Mouse (Mus musculus) neural tube, embryonic 12.5 days (tissue): ENCODE measurements around the gene Ifi27l2b. TPM values are rescaled to one million over a fixed set of nuclear protein-coding genes. Genes with fewer than 3 reads are reported as not detected.
"Not testable (repeated sequence)": the region's sequence is repeated elsewhere in the genome, so short reads cannot be mapped to it uniquely, and the experiment has no call there.

ENCODE experiments used
- ATAC-seq: fragments of 200-750 bp; cut with Nextera tagmentation; 2 replicates; pipeline ENCODE4 v1.8.0; 2017; ENCODE audit warnings: low read depth, mild to moderate bottlenecking, moderate TSS enrichment, moderate library complexity; ENCODE audit not compliant: low FRiP score
- H3K27ac ChIP-seq: fragments of 300-500 bp; sonication (generic); 2 replicates; pipeline ENCODE4 v1.5.1; 2016
- H3K27me3 ChIP-seq: fragments of 300-500 bp; sonication (generic); replicated peaks from 2 replicates; pipeline ENCODE4 v1.6.1; 2016; ENCODE audit warnings: mild to moderate bottlenecking
- H3K36me3 ChIP-seq: fragments of 300-500 bp; sonication (generic); 2 replicates; pipeline ENCODE4 v1.6.1; 2016; ENCODE audit warnings: mild to moderate bottlenecking
- H3K4me1 ChIP-seq: fragments of 300-500 bp; sonication (generic); 2 replicates; pipeline ENCODE4 v1.6.1; 2016
- H3K4me2 ChIP-seq: fragments of 300-500 bp; sonication (generic); replicated peaks from 2 replicates; pipeline ENCODE4 v1.6.1; 2016; ENCODE audit warnings: mild to moderate bottlenecking
- H3K4me3 ChIP-seq: fragments of 300-500 bp; sonication (generic); 2 replicates; pipeline ENCODE4 v1.5.1; 2016
- H3K9ac ChIP-seq: fragments of 300-500 bp; sonication (generic); 2 replicates; pipeline ENCODE4 v1.6.1; 2016; ENCODE audit warnings: mild to moderate bottlenecking
- H3K9me3 ChIP-seq: fragments of 300-500 bp; sonication (generic); 2 replicates; pipeline ENCODE4 v1.6.1; 2016; ENCODE audit warnings: mild to moderate bottlenecking
- WGBS: fragments of 180-500 bp; shearing (Covaris S2); methylation state at CpG from one replicate; pipeline ENCODE4 v1.1.7; 2016; 5-methylcytosine and 5-hydroxymethylcytosine counted together
- polyA plus RNA-seq: library from polyadenylated mRNA; unstranded; fragments of >200 nt; fragmentation: Nextera tagmentation; extraction: Ambion mirVana; gene quantifications from 2 replicates; pipeline ENCODE4 v1.2.1, GENCODE M21; 2016

Ifi27l2b gene
- polyA plus RNA-seq, 1 experiment from 2014 or later = not detected

GRCm38 (mm10) chr12:103481671-103482070, 24.6 kb upstream of the Ifi27l2b start:
- no peak overlapping the region for H3K4me3 ChIP-seq
- 85% methylated on average over 5 of the region's 5 CpGs for WGBS
- no peaks in the 10 kb centered on the region for H3K9me3 ChIP-seq
- no peak overlapping the region for H3K4me2 ChIP-seq
- no peak overlapping the region for H3K27ac ChIP-seq
- H3K36me3 ChIP-seq = no peaks in the 10 kb centered on the region
- H3K4me1 ChIP-seq = no peaks in the 10 kb centered on the region
- H3K9ac ChIP-seq = no peak overlapping the region
- no peaks in the 10 kb centered on the region for H3K27me3 ChIP-seq
- no peak for ATAC-seq

- ATAC-seq = no peak
- Histone ChIP-seq H3K4me1 (no peaks in the 10 kb centered on the region), H3K4me3 (no peak overlapping the region), H3K4me2 (no peak overlapping the region), H3K9ac (no peak overlapping the region), H3K27ac (no peak overlapping the region), H3K36me3 (no peaks in the 10 kb centered on the region), H3K9me3 (no peaks in the 10 kb centered on the region), H3K27me3 (no peaks in the 10 kb centered on the region)
- WGBS = 79% methylated on average over 7 of the region's 7 CpGs
These were observed 20.5 kb upstream of the Ifi27l2b start for GRCm38 (mm10) chr12:103477461-103478015.

- H3K9me3 ChIP-seq = no peaks in the 10 kb centered on the region
- H3K4me1 ChIP-seq = no peaks in the 10 kb centered on the region
- H3K27me3 ChIP-seq = no peaks in the 10 kb centered on the region
- no peak for ATAC-seq
- no peak overlapping the region for H3K4me2 ChIP-seq
- 81% methylated on average over 1 of the region's 1 CpGs for WGBS
- no peak overlapping the region for H3K4me3 ChIP-seq
- H3K9ac ChIP-seq = no peak overlapping the region
- no peak overlapping the region for H3K27ac ChIP-seq
- H3K36me3 ChIP-seq = no peaks in the 10 kb centered on the region
These were observed 19.9 kb upstream of the Ifi27l2b start for GRCm38 (mm10) chr12:103476779-103477389.

GRCm38 (mm10) chr12:103474481-103474880, 17.5 kb upstream of the Ifi27l2b start:
- Histone ChIP-seq H3K9me3 (no peaks in the 10 kb centered on the region), H3K9ac (no peak overlapping the region)
- WGBS = 49% methylated on average over 2 of the region's 2 CpGs

GRCm38 (mm10) chr12:103456727-103457126, 296 bp downstream of the Ifi27l2b start:
- not testable (repeated sequence) for H3K9ac ChIP-seq, H3K4me1 ChIP-seq, ATAC-seq, H3K27ac ChIP-seq, H3K4me2 ChIP-seq, H3K9me3 ChIP-seq, H3K4me3 ChIP-seq, H3K36me3 ChIP-seq, H3K27me3 ChIP-seq
- no CpG with 5 or more reads among the region's 1 CpGs for WGBS

More at GRCm38 (mm10) chr12:103474481-103474880, 17.5 kb upstream of the Ifi27l2b start:
- Histone ChIP-seq H3K4me3 (no peak overlapping the region), H3K4me1 (no peaks in the 10 kb centered on the region), H3K27me3 (no peaks in the 10 kb centered on the region), H3K36me3 (no peaks in the 10 kb centered on the region), H3K4me2 (no peak overlapping the region), H3K27ac (no peak overlapping the region)
- ATAC-seq = no peak

GRCm38 (mm10) chr12:103453361-103453760, 3.7 kb downstream of the Ifi27l2b start:
- no peaks in the 10 kb centered on the region for H3K4me1 ChIP-seq
- no peak overlapping the region for H3K27ac ChIP-seq
- H3K36me3 ChIP-seq = no peaks in the 10 kb centered on the region
- no peaks in the 10 kb centered on the region for H3K27me3 ChIP-seq
- no peak overlapping the region for H3K4me2 ChIP-seq
- H3K9ac ChIP-seq = no peak overlapping the region
- no peak for ATAC-seq
- H3K4me3 ChIP-seq = no peak overlapping the region
- H3K9me3 ChIP-seq = no peaks in the 10 kb centered on the region

DNA sequence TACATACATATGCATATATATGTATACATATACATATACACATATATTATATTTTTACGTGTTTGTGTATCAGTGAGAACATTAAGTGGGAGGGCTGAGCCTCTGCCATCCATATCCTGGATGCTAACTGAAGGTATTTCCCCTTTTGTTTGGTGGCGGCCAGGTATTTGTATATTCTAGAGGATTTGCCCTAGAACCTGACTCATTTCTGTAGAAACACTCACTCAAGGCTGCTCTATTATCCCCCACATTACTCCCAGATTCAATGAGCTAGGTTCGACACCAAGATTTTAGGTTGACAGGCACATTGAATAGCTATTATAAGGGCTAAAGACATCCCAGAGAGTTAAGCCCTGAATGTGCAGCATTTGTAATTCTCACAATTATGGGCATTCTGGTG, 12.0 kb downstream of the Ifi27l2b start:
- no peak overlapping the region for H3K4me2 ChIP-seq
- no peaks in the 10 kb centered on the region for H3K36me3 ChIP-seq
- ATAC-seq = no peak
- no peak overlapping the region for H3K9ac ChIP-seq
- no peak overlapping the region for H3K4me3 ChIP-seq
- H3K9me3 ChIP-seq = no peaks in the 10 kb centered on the region
- no peaks in the 10 kb centered on the region for H3K27me3 ChIP-seq
- 84% methylated on average over 3 of the region's 3 CpGs for WGBS
- no peaks in the 10 kb centered on the region for H3K4me1 ChIP-seq
- H3K27ac ChIP-seq = no peak overlapping the region

DNA sequence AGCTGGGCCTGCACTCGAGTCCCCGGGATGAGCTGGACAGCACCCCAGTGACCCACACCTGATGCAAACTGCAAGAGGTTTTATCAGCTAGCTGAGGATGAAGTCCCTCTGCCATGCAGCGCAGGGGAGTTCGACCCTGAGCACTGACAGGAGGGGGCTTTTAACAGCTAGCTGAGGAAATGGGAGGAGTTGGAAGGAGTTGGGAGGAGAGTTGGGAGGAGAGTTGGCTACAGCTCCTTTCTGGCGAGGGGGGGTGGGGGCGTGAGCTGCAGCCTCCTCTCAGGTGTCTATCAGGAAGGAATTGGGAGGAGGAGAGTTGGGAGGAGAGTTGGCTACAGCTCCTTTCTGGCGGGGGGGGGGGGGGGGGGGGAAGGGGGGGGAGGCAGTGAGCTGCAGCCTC, 12.8 kb downstream of the Ifi27l2b start:
- H3K9me3 ChIP-seq, ATAC-seq, H3K4me3 ChIP-seq, H3K27me3 ChIP-seq, H3K4me2 ChIP-seq, H3K4me1 ChIP-seq, H3K27ac ChIP-seq, H3K9ac ChIP-seq, H3K36me3 ChIP-seq: not testable (repeated sequence)
- 44% methylated on average over 5 of the region's 7 CpGs for WGBS

DNA sequence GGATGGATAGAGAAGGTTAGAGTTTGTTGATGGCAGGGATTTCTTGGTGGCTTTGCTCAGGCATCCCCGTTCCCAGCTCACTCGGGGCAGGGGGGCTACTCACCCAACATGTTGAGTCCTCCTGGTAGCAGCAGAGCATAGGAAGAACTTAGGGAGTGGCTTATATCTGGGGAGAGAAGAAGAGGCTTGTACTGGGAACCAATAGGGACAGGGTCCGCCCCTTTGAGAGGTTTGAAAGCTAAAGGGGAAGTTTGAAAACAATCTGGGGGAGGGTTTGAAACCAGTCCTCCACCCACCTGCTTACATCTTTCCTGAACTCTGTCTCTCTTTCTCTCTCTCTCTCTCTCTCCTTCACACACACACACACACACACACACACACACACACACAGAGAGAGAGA, 13.5 kb downstream of the Ifi27l2b start, which contains the start of gene Ifi27l2a:
Gene Ifi27l2a, minus strand, starts transcription at position 157 of the 400 bp plus-strand sequence.
- Histone ChIP-seq H3K4me3 (no peak within 1 kb of the TSS), H3K4me1 (no peaks in the 10 kb centered on the region), H3K9ac (no peak within 1 kb of the TSS), H3K4me2 (no peak within 1 kb of the TSS), H3K9me3 (no peaks in the 10 kb centered on the region), H3K27me3 (no peaks in the 10 kb centered on the region), H3K36me3 (no peaks in the 10 kb centered on the region), H3K27ac (no peak within 1 kb of the TSS)
- no peak for ATAC-seq
- 66% methylated on average over 3 of the region's 3 CpGs for WGBS

DNA sequence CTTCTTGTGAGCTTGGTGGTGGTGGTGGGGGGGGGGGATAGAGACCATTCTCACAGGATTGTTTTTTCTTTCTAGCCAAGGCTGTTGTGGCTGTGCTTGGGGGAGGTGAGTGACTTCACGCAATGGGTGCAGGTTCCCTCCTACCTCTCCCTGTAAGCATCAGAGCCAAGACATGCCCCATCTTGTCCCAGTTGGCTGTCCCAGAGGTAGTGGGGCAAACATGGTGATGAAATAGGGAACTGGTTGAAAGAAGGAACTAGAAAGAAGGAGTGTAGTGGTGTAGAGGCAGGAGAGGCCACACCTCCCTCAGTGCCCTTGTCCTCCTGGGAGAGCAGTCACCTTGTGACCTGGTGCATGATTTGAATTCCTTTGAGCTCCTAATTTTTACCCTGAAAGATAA, 19.4 kb downstream of the Ifi27l2b start:
- Histone ChIP-seq H3K27ac (no peak overlapping the region), H3K9ac (no peak overlapping the region), H3K4me1 (no peaks in the 10 kb centered on the region), H3K9me3 (no peaks in the 10 kb centered on the region), H3K27me3 (no peaks in the 10 kb centered on the region), H3K4me3 (no peak overlapping the region), H3K36me3 (no peaks in the 10 kb centered on the region), H3K4me2 (no peak overlapping the region)
- 87% methylated on average over 1 of the region's 1 CpGs for WGBS
- ATAC-seq = no peak

DNA sequence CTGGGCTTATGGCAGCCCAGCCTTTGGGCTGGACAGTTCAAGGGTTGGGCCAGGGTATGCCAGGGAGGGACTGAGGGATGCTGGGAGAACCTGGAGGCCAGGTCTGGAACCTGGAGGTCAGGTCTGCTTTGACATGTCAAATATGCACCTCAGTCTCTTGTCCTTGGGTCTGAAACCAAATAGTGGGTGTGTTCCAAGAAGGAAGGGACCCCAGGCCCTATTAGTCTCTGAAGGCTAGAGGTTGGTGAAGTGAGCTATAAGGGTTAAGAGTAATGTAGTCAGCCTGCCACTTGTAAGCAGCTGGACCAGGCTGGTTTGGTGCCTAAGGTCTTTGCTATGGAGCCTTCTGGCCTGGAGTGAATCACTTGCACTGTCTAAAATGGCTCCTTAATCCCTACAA, 22.2 kb downstream of the Ifi27l2b start:
- Histone ChIP-seq H3K4me2 (no peak overlapping the region), H3K9ac (no peak overlapping the region), H3K27me3 (no peaks in the 10 kb centered on the region), H3K9me3 (no peaks in the 10 kb centered on the region), H3K4me1 (no peaks in the 10 kb centered on the region), H3K36me3 (no peaks in the 10 kb centered on the region), H3K4me3 (no peak overlapping the region), H3K27ac (no peak overlapping the region)
- ATAC-seq = no peak

DNA sequence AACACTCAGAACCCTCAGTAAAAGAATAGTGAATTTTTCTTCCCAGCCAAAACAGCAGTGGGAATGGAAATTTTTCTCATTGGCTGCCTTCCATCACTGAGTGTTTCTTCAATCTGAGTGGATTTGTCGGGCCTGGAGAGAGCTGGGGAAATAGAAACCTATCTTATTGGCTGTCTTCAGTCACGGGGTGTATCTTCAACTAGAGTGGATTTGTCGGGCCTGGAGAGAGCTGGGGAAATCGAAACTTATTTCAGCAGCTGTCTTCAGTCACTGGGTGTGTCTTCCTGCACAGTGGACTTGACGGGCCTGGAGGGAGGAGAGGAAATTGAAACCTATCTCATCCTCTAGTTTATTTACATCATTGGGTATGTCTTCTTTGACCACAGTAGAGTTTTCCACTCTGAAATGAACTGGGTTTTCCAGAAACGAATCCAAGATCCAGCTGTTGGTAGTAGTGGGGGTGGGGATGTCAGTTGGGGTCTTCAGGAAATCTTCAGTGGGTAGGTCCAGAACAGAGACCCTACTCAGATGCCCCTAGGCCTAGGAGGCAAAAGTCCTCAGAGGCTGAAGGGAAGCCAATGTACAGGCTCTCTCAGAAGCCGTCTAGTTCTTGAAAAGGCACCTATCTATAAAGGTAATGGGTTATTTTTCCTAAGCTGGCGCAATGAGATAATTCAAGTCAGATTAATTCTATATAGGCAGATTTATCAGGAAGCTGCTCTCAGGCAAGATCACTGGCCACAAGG, 22.9 kb downstream of the Ifi27l2b start, which contains the start of gene Ifi27:
Gene Ifi27, plus strand, starts transcription at position 226 of the 746 bp plus-strand sequence.
- Histone ChIP-seq H3K9me3 (no peaks in the 10 kb centered on the region), H3K4me2 (no peak within 1 kb of the TSS), H3K4me3 (no peak within 1 kb of the TSS), H3K36me3 (no peaks in the 10 kb centered on the region), H3K27me3 (no peaks in the 10 kb centered on the region), H3K27ac (no peak within 1 kb of the TSS), H3K9ac (no peak within 1 kb of the TSS), H3K4me1 (no peaks in the 10 kb centered on the region)
- WGBS = 78% methylated on average over 8 of the region's 8 CpGs
- ATAC-seq = no peak
